Mouse (Mus musculus): ENCODE results near the gene Zfp143.

Zfp143 gene

GRCm38 (mm10) chr7:110133988-110134387 lies 73.0 kb downstream of the Zfp143 start:
- no peak for DNase-seq (ENCODE audit: low read depth)

DNA sequence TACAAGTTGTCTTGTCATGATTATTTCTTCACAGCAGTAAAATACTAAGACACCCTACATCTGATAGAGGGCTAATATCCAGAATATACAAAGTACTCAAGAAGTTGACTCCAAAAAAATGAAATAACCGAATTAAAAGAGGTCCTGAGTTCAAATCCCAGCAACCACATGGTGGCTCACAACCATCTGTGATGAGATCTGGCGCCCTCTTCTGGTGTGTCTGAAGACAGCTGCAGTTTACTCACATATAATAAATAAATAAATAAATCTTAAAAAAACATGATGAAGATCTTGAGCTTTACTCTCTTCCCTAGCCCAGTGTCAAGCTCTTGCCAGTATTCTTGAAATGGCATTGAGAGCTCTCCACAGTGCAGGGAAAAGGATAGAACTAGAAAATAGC lies 77.5 kb downstream of the Zfp143 start:
- DNase-seq (ENCODE audit: low read depth), result no peak

- no peak for DNase-seq (ENCODE audit: low read depth)
Observed at GRCm38 (mm10) chr7:110143863-110144262, 82.8 kb downstream of the Zfp143 start.
